Mouse (Mus musculus) brown adipose tissue, adult 24 weeks (tissue): Measurements from ENCODE around the gene Adam21. TPM values are rescaled to one million over a fixed set of nuclear protein-coding genes. Genes with fewer than 3 reads are reported as not detected.
"Not testable (repeated sequence)": the region's sequence is repeated elsewhere in the genome, so short reads cannot be mapped to it uniquely, and the experiment has no call there.

Source experiments
- H3K27ac ChIP-seq: fragments of 200-500 bp; replicated peaks from 2 replicates; pipeline ENCODE4 v1.5.1; 2012; ENCODE audit warnings: low read depth, mild to moderate bottlenecking, low read length
- H3K4me1 ChIP-seq: fragments of 200-500 bp; 2 replicates; pipeline ENCODE4 v1.6.1; 2012; ENCODE audit warnings: low read length, mixed read lengths; ENCODE audit not compliant: control insufficient read depth, insufficient read depth, insufficient read length
- H3K4me3 ChIP-seq: fragments of 200-500 bp; 2 replicates; pipeline ENCODE4 v1.5.1; 2012; ENCODE audit warnings: low read depth, mild to moderate bottlenecking, low read length, moderate library complexity; ENCODE audit not compliant: insufficient read depth
- polyA plus RNA-seq: library from polyadenylated mRNA; stranded (reverse); fragments of >200 nt; gene quantifications from 2 replicates; pipeline ENCODE4 v1.2.4, GENCODE M21; 2012; ENCODE audit not compliant: missing spikeins, insufficient read depth, insufficient read length

The Adam21 gene
- polyA plus RNA-seq: not detected in 2 replicates

GRCm38 (mm10) chr12:81568374-81568773 lies at the start of gene Adam21:
TSS of gene Adam21 (minus strand) at chr12:81568474.
- H3K4me1 ChIP-seq: no peaks in the 10 kb centered on the region
- H3K27ac ChIP-seq: no peak within 1 kb of the TSS
- H3K4me3 ChIP-seq: no peak within 1 kb of the TSS

DNA sequence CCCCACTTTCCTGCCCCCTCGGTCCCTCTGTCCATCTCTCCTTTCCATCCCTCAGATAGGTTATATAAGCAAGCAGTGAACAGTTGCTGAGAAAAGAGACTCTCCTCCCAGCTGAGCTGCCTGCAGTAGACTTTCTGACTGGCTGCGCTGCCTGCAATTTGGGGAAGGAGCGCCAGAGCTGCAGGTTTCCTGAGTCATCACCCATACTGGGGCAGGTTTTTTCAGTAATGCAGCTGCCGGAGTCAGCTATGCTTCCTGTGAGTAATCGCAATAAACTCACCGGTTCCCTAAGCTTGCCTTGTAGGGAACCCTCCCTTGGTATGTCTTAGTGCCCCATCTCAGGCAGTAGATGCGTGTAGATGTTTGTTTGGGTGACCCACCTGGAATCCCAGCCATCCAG lies 48.7 kb upstream of the Adam21 start:
- Histone ChIP-seq H3K27ac (no peak overlapping the region), H3K4me3 (no peak overlapping the region)

DNA sequence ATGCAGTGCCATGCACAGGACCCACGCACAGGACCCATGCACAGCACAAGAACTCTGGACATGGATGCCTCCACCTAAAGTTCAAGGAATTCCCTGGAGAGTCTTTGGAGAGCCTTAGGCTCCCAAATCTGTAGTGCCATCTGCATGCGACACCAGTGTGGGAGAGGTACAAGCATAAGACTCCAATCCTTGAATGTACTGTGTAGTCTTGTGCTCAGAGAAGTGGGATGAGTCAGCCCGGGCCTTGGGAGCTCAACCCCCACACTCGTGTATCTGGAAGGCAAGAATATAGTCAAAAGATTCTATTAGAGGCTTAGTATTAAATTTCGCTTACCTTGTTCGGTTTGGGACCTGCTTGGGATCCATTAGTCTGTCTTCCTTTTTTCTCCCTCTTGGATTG lies 47.5 kb upstream of the Adam21 start:
- no peaks in the 10 kb centered on the region for H3K4me1 ChIP-seq
- H3K4me3 ChIP-seq: no peak overlapping the region
- H3K27ac ChIP-seq: no peak overlapping the region

More for the DNA sequence above, 48.7 kb upstream of the Adam21 start:
- no peaks in the 10 kb centered on the region for H3K4me1 ChIP-seq

DNA sequence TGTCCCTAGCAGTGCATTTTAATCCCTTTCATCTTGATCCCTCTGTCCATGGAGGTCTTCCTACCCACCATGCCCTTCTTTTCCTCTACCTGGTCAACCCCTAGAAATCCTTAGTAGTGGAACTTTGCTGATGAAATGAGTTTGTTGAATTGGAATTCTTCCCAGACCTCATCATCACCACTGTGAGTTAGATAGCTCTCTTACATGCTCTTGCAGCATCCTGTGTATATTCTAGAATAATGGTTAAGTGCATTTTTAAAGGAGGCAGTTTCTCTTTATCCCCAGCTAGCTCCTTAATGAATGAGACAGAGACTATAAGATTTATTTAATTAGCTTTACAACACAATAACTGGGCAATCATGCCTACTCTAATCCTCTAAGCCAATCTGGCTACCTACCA lies 41.2 kb upstream of the Adam21 start:
- no peaks in the 10 kb centered on the region for H3K4me1 ChIP-seq
- H3K4me3 ChIP-seq: no peak overlapping the region
- H3K27ac ChIP-seq: no peak overlapping the region

GRCm38 (mm10) chr12:81604995-81605784 lies 36.9 kb upstream of the Adam21 start:
- H3K4me3 ChIP-seq: no peak overlapping the region
- no peaks in the 10 kb centered on the region for H3K4me1 ChIP-seq
- H3K27ac ChIP-seq: no peak overlapping the region

DNA sequence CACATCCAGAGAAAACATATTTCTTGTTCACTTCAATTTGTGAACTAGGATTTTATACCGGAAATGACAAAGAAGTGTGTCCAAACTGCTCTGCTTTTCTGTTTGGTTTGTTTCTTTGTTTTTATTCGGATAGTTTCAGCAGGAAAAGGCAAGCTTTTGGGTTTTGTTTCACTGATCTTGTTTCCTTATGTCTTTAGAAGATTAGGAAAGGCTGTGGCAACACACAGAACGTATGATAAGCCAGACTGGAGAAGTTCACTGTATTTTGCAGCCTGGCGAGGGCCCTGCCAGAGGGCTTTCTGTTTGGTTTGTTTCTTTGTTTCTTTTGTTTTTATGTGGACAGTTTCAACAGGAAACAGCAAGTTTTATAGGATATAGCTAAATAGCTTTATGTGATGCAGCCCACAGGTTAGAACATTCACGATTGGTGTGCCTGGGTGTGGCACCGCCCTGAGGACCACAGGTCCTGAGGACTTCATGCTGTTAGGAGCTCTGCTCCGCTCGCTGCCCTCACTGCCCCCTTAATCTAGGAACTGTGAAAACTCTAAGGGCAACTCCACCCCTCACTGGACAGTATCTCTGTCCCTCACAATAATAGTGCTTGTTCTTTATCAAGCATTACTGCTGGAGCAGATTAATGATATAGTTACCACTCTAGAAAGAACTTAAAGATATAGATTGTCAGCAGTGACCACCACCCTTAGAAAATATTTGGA lies 28.4 kb upstream of the Adam21 start:
- Histone ChIP-seq H3K4me3 (no peak overlapping the region), H3K4me1 (no peaks in the 10 kb centered on the region), H3K27ac (no peak overlapping the region)

- H3K4me3 ChIP-seq: peak within 1 kb of the TSS; percentile 60
- H3K4me1 ChIP-seq: no peaks in the 10 kb centered on the region
- no peak within 1 kb of the TSS; the same call in 1 of the 2 replicates for H3K27ac ChIP-seq
These were observed 26.8 kb upstream of the Adam21 start, which contains the start of gene Med6 for GRCm38 (mm10) chr12:81594902-81595671. TSS of gene Med6 (minus strand) at chr12:81595008.

DNA sequence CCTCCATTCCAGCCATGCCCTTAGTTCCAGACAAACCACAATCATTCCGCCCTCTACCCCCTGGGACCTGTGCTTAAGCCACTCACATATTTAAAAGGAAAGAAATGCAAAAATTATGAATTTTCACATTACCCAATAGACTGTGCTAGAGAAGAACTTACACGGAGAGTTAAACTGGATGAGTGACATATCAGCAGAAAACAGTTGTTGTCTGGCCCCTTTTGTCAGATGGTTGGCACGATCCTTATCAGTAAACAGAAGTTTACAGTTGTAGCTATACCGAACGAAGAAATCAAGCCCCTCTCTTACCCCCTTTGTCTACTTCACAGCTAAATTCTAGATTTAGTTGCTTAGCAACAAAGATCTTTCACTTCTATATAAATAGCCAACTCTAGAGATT lies 343 bp downstream of the Adam21 start:
- Histone ChIP-seq H3K4me3 (no peak overlapping the region), H3K4me1 (no peaks in the 10 kb centered on the region), H3K27ac (no peak overlapping the region)

- no peak overlapping the region for H3K27ac ChIP-seq
- no peak overlapping the region for H3K4me3 ChIP-seq
- H3K4me1 ChIP-seq: no peaks in the 10 kb centered on the region
These were observed 4.1 kb downstream of the Adam21 start for GRCm38 (mm10) chr12:81564173-81564572.

DNA sequence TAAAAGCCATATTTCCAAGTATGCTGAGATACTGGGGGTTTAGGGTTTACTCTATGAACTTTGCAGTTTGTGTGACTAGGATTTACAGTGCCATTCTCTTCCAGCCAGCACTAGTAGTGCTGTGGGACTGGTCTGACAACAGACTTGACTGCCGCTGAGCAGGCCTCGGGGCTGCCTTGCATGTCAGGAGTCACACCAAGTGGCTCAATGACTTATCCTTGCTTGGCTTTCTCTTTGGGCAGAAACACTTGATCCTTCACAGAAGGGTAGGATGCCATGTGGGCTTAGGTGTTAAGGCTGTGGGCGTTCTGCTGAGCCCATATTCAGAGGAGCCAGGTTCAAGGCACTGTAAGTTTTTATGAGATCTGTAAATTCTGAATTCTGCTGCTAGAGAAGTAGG lies 19.0 kb downstream of the Adam21 start:
- H3K4me1 ChIP-seq: no peaks in the 10 kb centered on the region
- no peak overlapping the region for H3K27ac ChIP-seq
- no peak overlapping the region for H3K4me3 ChIP-seq

DNA sequence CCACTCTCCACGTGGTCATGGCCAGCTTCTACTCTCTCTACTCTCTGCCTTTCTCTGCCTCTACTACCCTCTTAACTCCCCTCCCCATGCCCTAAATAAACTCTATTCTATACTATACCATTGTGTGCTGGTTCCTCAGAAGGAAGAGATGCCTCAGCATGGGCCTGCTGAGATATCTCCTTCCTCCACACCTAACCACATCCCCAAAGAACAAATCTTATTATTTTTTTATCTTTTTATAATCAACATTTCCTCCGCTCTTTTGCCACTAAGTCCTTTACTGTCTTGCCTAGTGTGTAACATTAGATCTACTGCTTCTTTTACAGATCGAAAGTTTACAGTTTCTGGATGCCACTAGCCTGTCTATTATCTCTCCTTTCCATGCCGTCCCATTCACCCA lies 21.1 kb downstream of the Adam21 start:
- H3K4me1 ChIP-seq: no peaks in the 10 kb centered on the region
- no peak overlapping the region for H3K27ac ChIP-seq
- no peak overlapping the region for H3K4me3 ChIP-seq

GRCm38 (mm10) chr12:81533029-81533419 lies 35.2 kb downstream of the Adam21 start:
- peaks cover 3% of the 10 kb centered on the region; the same call in 1 of the 2 replicates for H3K4me1 ChIP-seq
- H3K4me3 ChIP-seq: peak overlapping the region; percentile 100
- H3K27ac ChIP-seq: no peak overlapping the region

DNA sequence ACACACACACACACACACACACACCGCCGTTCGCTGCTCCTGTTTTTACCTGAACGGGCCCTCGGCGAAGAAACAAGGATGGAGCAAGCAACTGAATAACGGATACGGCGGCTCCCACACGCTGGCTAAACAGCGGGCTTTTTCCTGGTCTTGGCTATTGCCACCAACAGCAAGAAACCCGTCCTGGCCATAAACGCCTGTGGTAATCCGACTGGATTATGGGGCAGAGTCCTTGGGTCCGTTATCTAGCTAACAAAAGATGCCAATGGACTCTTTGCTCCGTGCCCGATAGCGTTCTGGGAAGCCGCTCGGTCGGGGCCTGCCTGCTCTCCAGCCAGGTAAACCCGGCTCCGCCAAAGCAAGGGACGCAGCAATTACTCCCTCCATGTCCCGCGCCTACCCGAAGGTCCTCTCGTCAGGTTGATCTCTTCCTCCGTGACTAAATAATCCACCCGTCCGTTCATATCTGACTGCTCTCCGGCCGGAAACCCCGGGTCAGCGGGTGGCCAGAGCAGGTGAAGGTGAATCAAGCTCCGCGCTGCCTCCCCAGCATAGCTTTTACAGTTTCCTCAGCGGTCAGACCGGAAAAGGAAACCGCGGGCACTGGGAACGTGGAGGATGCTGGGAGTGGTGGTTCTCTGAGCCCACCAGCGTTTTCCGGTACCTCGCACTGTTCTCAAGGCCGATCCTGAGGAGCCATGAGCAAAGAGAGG lies 35.8 kb downstream of the Adam21 start, which contains the start of the genes Gm20498 and Synj2bp:
Gene Gm20498 (minus strand): TSS at position 590 of the 713 bp plus-strand sequence.
Gene Synj2bp (minus strand): TSS at position 596 of the 713 bp plus-strand sequence.
- Histone ChIP-seq H3K4me3 (peak within 1 kb of the TSS; percentile 100), H3K4me1 (peaks cover 3% of the 10 kb centered on the region; the same call in 1 of the 2 replicates), H3K27ac (peak within 1 kb of the TSS; percentile 75; the same call in 1 of the 2 replicates)

DNA sequence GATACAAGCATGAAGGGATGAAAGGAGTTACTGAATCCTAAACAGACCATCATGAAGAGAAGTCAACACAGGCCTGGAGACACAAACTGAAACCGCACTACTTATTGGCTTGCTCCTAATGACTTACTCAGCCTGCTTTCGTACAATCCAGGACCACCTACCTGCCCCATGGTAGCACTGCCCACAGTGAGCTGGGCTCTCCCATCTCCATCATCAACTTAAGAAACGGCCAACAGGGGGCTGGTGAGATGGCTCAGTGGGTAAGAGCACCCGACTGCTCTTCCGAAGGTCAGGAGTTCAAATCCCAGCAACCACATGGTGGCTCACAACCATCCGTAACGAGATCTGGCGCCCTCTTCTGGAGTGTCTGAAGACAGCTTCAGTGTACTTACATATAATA lies 37.7 kb downstream of the Adam21 start:
- not testable (repeated sequence) for H3K4me3 ChIP-seq, H3K27ac ChIP-seq, H3K4me1 ChIP-seq
